Mouse (Mus musculus): ENCODE measurements around the gene Ung. TPM values are rescaled to one million over a fixed set of nuclear protein-coding genes. Genes with fewer than 3 reads are reported as not detected.

Ung gene
- polyA plus RNA-seq, 1 experiment from 2014 or later = 15.1 TPM

- no peak overlapping the region for H3K4me2 ChIP-seq (replicated peaks; ENCODE audit: low read depth)
- no peak overlapping the region for H3K4me3 ChIP-seq (ENCODE audit: low read depth, low read length)
- DNase-seq (ENCODE audit: low spot score) (no peak), ATAC-seq (ENCODE audit: low FRiP score, low TSS enrichment) (no peak)
- H3K36me3 ChIP-seq (ENCODE audit: control insufficient read depth, insufficient read depth, low read length) = no peaks in the 10 kb centered on the region
- no peak for TF ChIP-seq CTCF (IDR thresholded peaks at IDR 0.05; ENCODE audit: low read depth)
- no peak for TF ChIP-seq EP300 (optimal IDR thresholded peaks at IDR 0.05)
- no peaks in the 10 kb centered on the region; the same call in 1 of the 2 replicates for H3K4me1 ChIP-seq (replicated peaks; ENCODE audit: control insufficient read depth, insufficient read depth)
- no peak overlapping the region for H3K27ac ChIP-seq (replicated peaks)
- H3K9ac ChIP-seq (ENCODE audit: low read length) = no peak overlapping the region
- no peaks in the 10 kb centered on the region for H3K27me3 ChIP-seq (ENCODE audit: control insufficient read depth, insufficient read depth, low read length)
- 91% methylated on average over 3 of the region's 3 CpGs for WGBS
- H3K9me3 ChIP-seq (ENCODE audit: control insufficient read depth, low read length) = no peaks in the 10 kb centered on the region
Observed at GRCm38 (mm10) chr5:114172936-114173335, 42.8 kb downstream of the Ung start.

GRCm38 (mm10) chr5:114173458-114173857 is 43.3 kb downstream of the Ung start:
- peak; percentile 51 for TF ChIP-seq CTCF (IDR thresholded peaks at IDR 0.05; ENCODE audit: low read depth)
- TF ChIP-seq EP300 (optimal IDR thresholded peaks at IDR 0.05) = no peak
- H3K36me3 ChIP-seq (ENCODE audit: control insufficient read depth, insufficient read depth, low read length) = no peaks in the 10 kb centered on the region
- no peaks in the 10 kb centered on the region for H3K9me3 ChIP-seq (ENCODE audit: control insufficient read depth, low read length)
- H3K4me1 ChIP-seq (replicated peaks; ENCODE audit: control insufficient read depth, insufficient read depth) = no peaks in the 10 kb centered on the region; the same call in 1 of the 2 replicates
- ATAC-seq (ENCODE audit: low FRiP score, low TSS enrichment) (no peak), DNase-seq (ENCODE audit: low spot score) (no peak)
- H3K27ac ChIP-seq (replicated peaks) = no peak overlapping the region
- WGBS = 74% methylated on average over 7 of the region's 7 CpGs
- no peak overlapping the region for H3K4me2 ChIP-seq (replicated peaks; ENCODE audit: low read depth)
- H3K27me3 ChIP-seq (ENCODE audit: control insufficient read depth, insufficient read depth, low read length) = no peaks in the 10 kb centered on the region
- no peak overlapping the region for H3K9ac ChIP-seq (ENCODE audit: low read length)
- H3K4me3 ChIP-seq (ENCODE audit: low read depth, low read length) = no peak overlapping the region

GRCm38 (mm10) chr5:114173877-114174581 is 43.8 kb downstream of the Ung start:
- Histone ChIP-seq H3K4me1 (replicated peaks; ENCODE audit: control insufficient read depth, insufficient read depth) (no peaks in the 10 kb centered on the region; the same call in 1 of the 2 replicates), H3K27me3 (ENCODE audit: control insufficient read depth, insufficient read depth, low read length) (no peaks in the 10 kb centered on the region), H3K9me3 (ENCODE audit: control insufficient read depth, low read length) (no peaks in the 10 kb centered on the region), H3K9ac (ENCODE audit: low read length) (no peak overlapping the region), H3K36me3 (ENCODE audit: control insufficient read depth, insufficient read depth, low read length) (no peaks in the 10 kb centered on the region), H3K4me2 (replicated peaks; ENCODE audit: low read depth) (peak overlapping the region; percentile 42), H3K4me3 (ENCODE audit: low read depth, low read length) (0 out of 2 replicates have a peak overlapping the region, but pooled peaks have one; percentile 8), H3K27ac (replicated peaks) (no peak overlapping the region)
- no peak for DNase-seq (ENCODE audit: low spot score)
- 18% methylated on average over 13 of the region's 16 CpGs for WGBS
- TF ChIP-seq CTCF (IDR thresholded peaks at IDR 0.05; ENCODE audit: low read depth) (no peak), EP300 (optimal IDR thresholded peaks at IDR 0.05) (no peak)
- ATAC-seq (ENCODE audit: low FRiP score, low TSS enrichment) = no peak

- H3K27ac ChIP-seq (replicated peaks) = 0 out of 2 replicates have a peak overlapping the region, but pooled peaks have one; percentile 8
- no peaks in the 10 kb centered on the region for H3K9me3 ChIP-seq (ENCODE audit: control insufficient read depth, low read length)
- H3K4me2 ChIP-seq (replicated peaks; ENCODE audit: low read depth) = peak overlapping the region; percentile 42
- H3K4me3 ChIP-seq (ENCODE audit: low read depth, low read length) = peak overlapping the region; percentile 8; the same call in 1 of the 2 replicates
- TF ChIP-seq CTCF (IDR thresholded peaks at IDR 0.05; ENCODE audit: low read depth) = peak; percentile 66
- TF ChIP-seq EP300 (optimal IDR thresholded peaks at IDR 0.05) = no peak
- H3K27me3 ChIP-seq (ENCODE audit: control insufficient read depth, insufficient read depth, low read length) = no peaks in the 10 kb centered on the region
- DNase-seq (ENCODE audit: low spot score) (peak; percentile 59), ATAC-seq (ENCODE audit: low FRiP score, low TSS enrichment) (no peak)
- H3K36me3 ChIP-seq (ENCODE audit: control insufficient read depth, insufficient read depth, low read length) = no peaks in the 10 kb centered on the region
- H3K9ac ChIP-seq (ENCODE audit: low read length) = no peak overlapping the region
- WGBS = 13% methylated on average over 16 of the region's 16 CpGs
- H3K4me1 ChIP-seq (replicated peaks; ENCODE audit: control insufficient read depth, insufficient read depth) = no peaks in the 10 kb centered on the region; the same call in 1 of the 2 replicates
Observed at GRCm38 (mm10) chr5:114174639-114175038, 44.5 kb downstream of the Ung start.

- TF ChIP-seq CTCF (IDR thresholded peaks at IDR 0.05; ENCODE audit: low read depth) (0 out of 2 replicates have a peak, but pooled peaks have one; percentile 6), EP300 (optimal IDR thresholded peaks at IDR 0.05) (no peak)
- no peaks in the 10 kb centered on the region for H3K36me3 ChIP-seq (ENCODE audit: control insufficient read depth, insufficient read depth, low read length)
- H3K4me2 ChIP-seq (replicated peaks; ENCODE audit: low read depth) = peak overlapping the region; percentile 82
- WGBS = 0% methylated on average over 26 of the region's 26 CpGs
- H3K9ac ChIP-seq (ENCODE audit: low read length) = peak overlapping the region; percentile 67
- no peaks in the 10 kb centered on the region for H3K9me3 ChIP-seq (ENCODE audit: control insufficient read depth, low read length)
- H3K4me1 ChIP-seq (replicated peaks; ENCODE audit: control insufficient read depth, insufficient read depth) = no peaks in the 10 kb centered on the region; the same call in 1 of the 2 replicates
- peak overlapping the region; percentile 53 for H3K4me3 ChIP-seq (ENCODE audit: low read depth, low read length)
- H3K27ac ChIP-seq (replicated peaks) = peak overlapping the region; percentile 81
- no peaks in the 10 kb centered on the region for H3K27me3 ChIP-seq (ENCODE audit: control insufficient read depth, insufficient read depth, low read length)
- DNase-seq (ENCODE audit: low spot score) (peak; percentile 99), ATAC-seq (ENCODE audit: low FRiP score, low TSS enrichment) (peak; percentile 98)
Observed at GRCm38 (mm10) chr5:114175596-114176171, 45.5 kb downstream of the Ung start.

Measured in stomach, postnatal 0 days (tissue).